Mouse (Mus musculus): ENCODE measurements around the gene Thyn1. TPM values are rescaled to one million over a fixed set of nuclear protein-coding genes. Genes with fewer than 3 reads are reported as not detected.

The Thyn1 gene
- polyA plus RNA-seq (2014; fragmentation: Nextera tagmentation; extraction: Ambion mirVana) = 173 and 174 TPM in 2 replicates

DNA sequence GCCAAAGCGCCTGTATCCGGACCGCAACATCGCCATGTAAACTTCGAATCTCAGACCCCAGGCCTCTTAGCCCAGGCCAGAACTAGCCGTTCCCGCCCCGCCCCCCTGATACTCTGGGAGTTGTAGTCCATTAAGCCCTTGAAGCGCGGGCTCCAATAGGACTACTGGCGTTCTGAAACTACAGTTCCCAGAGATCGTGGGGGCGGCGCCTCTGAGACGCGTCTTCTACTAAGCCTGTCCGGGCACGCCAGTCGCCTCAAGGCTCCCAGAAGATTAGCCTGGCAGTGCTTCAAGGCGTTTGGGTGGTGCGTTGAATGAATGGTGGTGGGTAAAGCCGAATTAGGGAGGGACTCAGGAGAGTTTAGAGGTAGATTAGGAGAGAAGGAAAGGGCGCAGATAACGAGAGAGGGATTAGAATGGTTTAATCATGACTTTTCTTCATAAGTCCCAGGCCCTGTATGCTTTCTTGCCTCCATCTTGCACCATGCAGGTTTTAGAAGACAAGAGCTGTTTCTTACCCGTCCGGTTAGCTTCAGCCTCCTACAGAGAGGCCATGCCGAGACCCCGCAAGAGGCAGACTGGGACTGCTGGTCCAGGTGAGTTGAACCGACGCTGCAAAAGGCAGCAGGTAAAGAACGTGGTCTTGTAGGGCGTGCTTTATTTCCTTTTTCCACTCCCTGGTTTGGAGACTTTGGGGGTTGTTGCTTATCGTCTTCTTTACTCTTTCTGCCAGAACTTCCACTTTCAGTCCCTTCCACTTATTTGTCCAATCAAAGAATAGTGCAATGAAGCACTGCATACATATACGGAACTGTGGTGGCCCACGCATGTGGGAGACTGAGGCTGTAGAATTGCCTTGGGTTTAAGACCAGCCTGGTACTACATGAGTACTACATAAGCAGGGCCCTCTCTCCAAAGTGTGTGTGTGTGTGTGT is at the start of gene Thyn1, which contains the start of gene Acad8:
TSS of gene Thyn1 (plus strand) at position 250 of the 935 bp plus-strand sequence.
TSS of gene Acad8 (minus strand) at position 106 of the 935 bp plus-strand sequence.
- Histone ChIP-seq H3K9ac (ENCODE audit: low read length) (peak within 1 kb of the TSS; percentile 86), H3K4me3 (ENCODE audit: low read depth, low read length) (peak within 1 kb of the TSS; percentile 70), H3K27me3 (ENCODE audit: control insufficient read depth, insufficient read depth, low read length) (no peaks in the 10 kb centered on the region), H3K4me2 (ENCODE audit: low read depth, severe bottlenecking) (peak within 1 kb of the TSS; percentile 62), H3K9me3 (ENCODE audit: control insufficient read depth, low read length) (no peaks in the 10 kb centered on the region), H3K36me3 (ENCODE audit: control insufficient read depth, insufficient read depth, low read length) (no peaks in the 10 kb centered on the region; the same call in 1 of the 2 replicates), H3K4me1 (ENCODE audit: control insufficient read depth, insufficient read depth, low read length) (peaks cover 6% of the 10 kb centered on the region), H3K27ac (replicated peaks; ENCODE audit: low read depth, low read length) (peak within 1 kb of the TSS; percentile 59; the same call in 1 of the 2 replicates)
- WGBS = under 1% methylated on average over 35 of the region's 35 CpGs
- DNase-seq (ENCODE audit: low spot score) (peak; percentile 96), ATAC-seq (ENCODE audit: insufficient number of reproducible peaks, low FRiP score, low TSS enrichment, low read depth) (peak; percentile 99)

DNA sequence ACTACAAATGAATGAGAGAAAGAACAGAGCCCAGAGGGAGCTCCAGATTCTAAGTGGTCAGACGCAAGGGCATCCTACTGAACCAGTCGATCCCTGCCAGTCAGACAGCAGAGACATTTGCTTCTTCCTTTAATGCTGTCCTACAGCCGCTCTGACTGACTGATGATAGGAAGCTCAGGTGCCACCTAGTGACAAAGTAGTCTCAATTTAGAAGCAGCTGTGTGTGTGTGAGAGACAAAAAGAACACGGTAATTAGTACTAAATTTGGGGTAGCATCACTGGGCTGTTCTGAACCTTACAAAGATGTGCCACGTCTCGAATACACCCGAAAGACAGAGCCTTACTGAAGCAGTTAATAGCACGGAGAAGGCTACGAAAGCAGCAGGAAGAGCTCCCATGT is 21.8 kb upstream of the Thyn1 start:
- H3K4me2 ChIP-seq (ENCODE audit: low read depth, severe bottlenecking) = no peak overlapping the region
- H3K4me3 ChIP-seq (ENCODE audit: low read depth, low read length) = no peak overlapping the region
- no peak for ATAC-seq (ENCODE audit: insufficient number of reproducible peaks, low FRiP score, low TSS enrichment, low read depth)
- H3K27ac ChIP-seq (replicated peaks; ENCODE audit: low read depth, low read length) = no peak overlapping the region
- H3K9ac ChIP-seq (ENCODE audit: low read length) = no peak overlapping the region
- DNase-seq (ENCODE audit: low spot score) = no peak
- H3K4me1 ChIP-seq (ENCODE audit: control insufficient read depth, insufficient read depth, low read length) = no peaks in the 10 kb centered on the region
- 0 out of 2 replicates have a peak, but pooled peaks cover 2% of the 10 kb centered on the region for H3K36me3 ChIP-seq (ENCODE audit: control insufficient read depth, insufficient read depth, low read length)
- no peaks in the 10 kb centered on the region for H3K9me3 ChIP-seq (ENCODE audit: control insufficient read depth, low read length)
- H3K27me3 ChIP-seq (ENCODE audit: control insufficient read depth, insufficient read depth, low read length) = no peaks in the 10 kb centered on the region
- 93% methylated on average over 9 of the region's 9 CpGs for WGBS

DNA sequence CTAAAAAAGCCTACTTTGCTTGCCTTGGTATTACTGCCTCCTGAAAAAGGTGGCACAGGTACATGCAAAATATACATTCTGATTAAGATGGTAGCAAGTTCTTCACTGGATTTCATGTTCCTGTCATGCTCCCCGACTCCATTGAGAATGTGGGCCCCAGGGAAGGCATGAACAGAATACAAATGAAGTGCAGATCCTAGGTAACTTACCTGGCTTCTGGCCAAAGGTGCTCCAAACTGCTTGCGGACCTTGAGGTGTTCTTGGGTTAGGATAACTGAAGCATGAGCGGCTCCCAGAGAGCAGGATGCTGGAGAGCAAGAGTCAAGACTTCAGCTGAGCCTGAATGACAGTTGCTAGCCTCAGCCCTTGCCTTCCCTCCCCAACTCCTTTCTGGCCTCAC is 20.7 kb upstream of the Thyn1 start:
- Histone ChIP-seq H3K4me1 (ENCODE audit: control insufficient read depth, insufficient read depth, low read length) (no peaks in the 10 kb centered on the region), H3K9me3 (ENCODE audit: control insufficient read depth, low read length) (no peaks in the 10 kb centered on the region), H3K36me3 (ENCODE audit: control insufficient read depth, insufficient read depth, low read length) (0 out of 2 replicates have a peak, but pooled peaks cover 2% of the 10 kb centered on the region), H3K27ac (replicated peaks; ENCODE audit: low read depth, low read length) (no peak overlapping the region), H3K27me3 (ENCODE audit: control insufficient read depth, insufficient read depth, low read length) (no peaks in the 10 kb centered on the region), H3K4me2 (ENCODE audit: low read depth, severe bottlenecking) (no peak overlapping the region), H3K4me3 (ENCODE audit: low read depth, low read length) (no peak overlapping the region), H3K9ac (ENCODE audit: low read length) (no peak overlapping the region)
- 91% methylated on average over 3 of the region's 3 CpGs for WGBS
- DNase-seq (ENCODE audit: low spot score) = no peak
- no peak for ATAC-seq (ENCODE audit: insufficient number of reproducible peaks, low FRiP score, low TSS enrichment, low read depth)

DNA sequence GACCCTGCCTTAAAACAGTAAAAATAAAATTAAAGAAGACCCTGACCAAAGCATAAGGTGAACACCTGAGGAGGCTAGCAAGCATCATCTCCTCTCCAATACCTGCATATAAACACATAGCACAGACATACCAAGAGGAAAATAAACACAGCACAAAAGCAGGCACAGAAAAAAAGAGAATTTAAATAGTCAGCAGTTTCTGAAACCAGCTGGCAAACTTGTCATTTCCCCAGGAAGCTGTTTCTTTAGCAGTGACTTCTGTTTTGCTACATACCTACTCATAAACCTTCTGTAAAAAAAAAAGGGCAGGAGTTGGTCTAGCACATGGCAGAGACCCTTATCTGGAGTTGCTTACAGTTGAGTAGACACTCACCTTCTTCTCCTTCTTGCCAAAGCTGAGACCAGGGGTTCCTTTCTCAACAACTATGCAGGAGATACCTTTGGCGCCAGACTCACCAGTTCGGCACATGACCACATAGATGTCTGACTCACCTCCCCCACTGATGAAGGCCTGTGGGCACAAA is 14.4 kb upstream of the Thyn1 start:
- H3K4me1 ChIP-seq (ENCODE audit: control insufficient read depth, insufficient read depth, low read length) = no peaks in the 10 kb centered on the region
- WGBS = 82% methylated on average over 2 of the region's 2 CpGs
- DNase-seq (ENCODE audit: low spot score) (no peak), ATAC-seq (ENCODE audit: insufficient number of reproducible peaks, low FRiP score, low TSS enrichment, low read depth) (no peak)
- H3K4me2 ChIP-seq (ENCODE audit: low read depth, severe bottlenecking) = no peak overlapping the region
- no peak overlapping the region for H3K9ac ChIP-seq (ENCODE audit: low read length)
- no peak overlapping the region for H3K27ac ChIP-seq (replicated peaks; ENCODE audit: low read depth, low read length)
- no peak overlapping the region for H3K4me3 ChIP-seq (ENCODE audit: low read depth, low read length)
- peaks cover 7% of the 10 kb centered on the region; the same call in 1 of the 2 replicates for H3K36me3 ChIP-seq (ENCODE audit: control insufficient read depth, insufficient read depth, low read length)
- no peaks in the 10 kb centered on the region for H3K27me3 ChIP-seq (ENCODE audit: control insufficient read depth, insufficient read depth, low read length)
- no peaks in the 10 kb centered on the region for H3K9me3 ChIP-seq (ENCODE audit: control insufficient read depth, low read length)

DNA sequence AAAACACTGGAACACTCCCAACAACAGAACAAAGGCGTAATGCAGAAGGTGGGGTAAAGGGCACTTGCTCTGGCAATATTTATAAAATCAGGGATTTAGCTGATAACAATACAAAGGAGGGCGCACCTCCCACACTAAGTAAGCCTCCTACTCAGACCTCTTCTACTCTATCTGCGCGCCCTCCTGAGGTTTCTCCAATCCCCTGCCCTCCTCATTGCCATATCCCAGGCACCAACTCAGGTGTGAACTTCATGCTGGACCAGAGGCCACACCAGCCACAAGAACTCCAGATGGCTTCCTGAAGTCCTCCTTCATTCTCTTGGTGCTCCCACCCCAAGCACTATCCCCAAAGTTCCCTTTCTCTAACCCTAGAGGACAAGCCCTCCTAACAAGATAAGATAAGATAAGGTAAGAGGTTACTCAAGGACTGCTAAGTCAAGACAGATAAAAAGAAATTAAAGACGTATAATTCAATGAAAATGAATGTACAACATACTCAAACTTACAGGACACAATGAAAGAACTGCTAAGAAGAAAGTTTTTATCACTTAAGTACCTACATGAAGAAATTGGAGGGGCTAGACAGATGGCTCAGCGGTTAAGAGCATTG is 13.7 kb upstream of the Thyn1 start:
- Histone ChIP-seq H3K4me1 (ENCODE audit: control insufficient read depth, insufficient read depth, low read length) (no peaks in the 10 kb centered on the region), H3K4me2 (ENCODE audit: low read depth, severe bottlenecking) (no peak overlapping the region), H3K9me3 (ENCODE audit: control insufficient read depth, low read length) (no peaks in the 10 kb centered on the region), H3K4me3 (ENCODE audit: low read depth, low read length) (no peak overlapping the region), H3K36me3 (ENCODE audit: control insufficient read depth, insufficient read depth, low read length) (peaks cover 7% of the 10 kb centered on the region; the same call in 1 of the 2 replicates), H3K27me3 (ENCODE audit: control insufficient read depth, insufficient read depth, low read length) (no peaks in the 10 kb centered on the region), H3K27ac (replicated peaks; ENCODE audit: low read depth, low read length) (no peak overlapping the region), H3K9ac (ENCODE audit: low read length) (no peak overlapping the region)
- no peak for DNase-seq (ENCODE audit: low spot score)
- ATAC-seq (ENCODE audit: insufficient number of reproducible peaks, low FRiP score, low TSS enrichment, low read depth) = no peak
- WGBS = 92% methylated on average over 6 of the region's 6 CpGs

DNA sequence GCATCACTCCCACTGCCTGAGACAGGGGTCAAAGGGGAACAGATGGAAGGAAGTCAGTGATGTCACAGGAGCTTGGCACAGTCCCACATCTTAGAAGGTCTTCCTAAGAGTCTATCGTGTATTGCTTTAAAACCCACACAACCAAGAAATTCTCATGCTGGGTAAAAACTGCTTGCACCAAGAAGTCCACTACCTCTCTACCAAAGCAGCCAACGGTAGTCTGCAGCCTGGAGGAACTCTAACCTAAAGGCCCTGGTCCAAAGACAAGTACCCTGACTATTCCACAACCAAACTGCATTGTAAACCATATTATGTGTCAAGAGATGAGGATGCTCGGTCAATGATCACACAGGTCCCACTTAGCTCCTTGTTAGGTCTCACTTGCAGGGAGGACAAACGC is 9.3 kb upstream of the Thyn1 start:
- Histone ChIP-seq H3K4me2 (ENCODE audit: low read depth, severe bottlenecking) (no peak overlapping the region), H3K4me3 (ENCODE audit: low read depth, low read length) (no peak overlapping the region), H3K4me1 (ENCODE audit: control insufficient read depth, insufficient read depth, low read length) (no peaks in the 10 kb centered on the region), H3K36me3 (ENCODE audit: control insufficient read depth, insufficient read depth, low read length) (peaks cover 7% of the 10 kb centered on the region; the same call in 1 of the 2 replicates), H3K9me3 (ENCODE audit: control insufficient read depth, low read length) (no peaks in the 10 kb centered on the region), H3K9ac (ENCODE audit: low read length) (no peak overlapping the region), H3K27ac (replicated peaks; ENCODE audit: low read depth, low read length) (no peak overlapping the region), H3K27me3 (ENCODE audit: control insufficient read depth, insufficient read depth, low read length) (no peaks in the 10 kb centered on the region)
- WGBS = 94% methylated on average over 4 of the region's 4 CpGs
- DNase-seq (ENCODE audit: low spot score) = no peak
- ATAC-seq (ENCODE audit: insufficient number of reproducible peaks, low FRiP score, low TSS enrichment, low read depth) = no peak

DNA sequence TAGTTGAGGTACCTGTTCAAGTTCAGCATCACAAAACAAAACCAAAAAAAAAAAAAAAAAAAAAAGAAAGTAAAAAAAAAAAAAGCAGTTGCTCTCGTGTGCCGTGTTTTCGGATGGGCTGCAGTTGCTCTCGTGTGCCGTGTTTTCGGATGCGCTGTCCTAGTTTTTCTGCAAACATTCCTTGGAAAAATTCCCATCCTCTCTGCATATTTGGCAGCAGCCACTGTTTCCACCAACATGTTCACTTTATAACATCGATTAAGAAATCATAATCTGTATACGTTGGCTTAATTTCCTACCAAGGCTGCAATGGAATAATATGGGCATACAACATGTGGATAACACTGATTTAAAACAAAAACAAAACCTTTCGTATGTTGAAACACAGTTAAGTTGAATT is 6.4 kb upstream of the Thyn1 start:
- Histone ChIP-seq H3K4me3 (ENCODE audit: low read depth, low read length) (no peak overlapping the region), H3K36me3 (ENCODE audit: control insufficient read depth, insufficient read depth, low read length) (0 out of 2 replicates have a peak, but pooled peaks cover 2% of the 10 kb centered on the region), H3K4me2 (ENCODE audit: low read depth, severe bottlenecking) (no peak overlapping the region), H3K9ac (ENCODE audit: low read length) (no peak overlapping the region), H3K4me1 (ENCODE audit: control insufficient read depth, insufficient read depth, low read length) (no peaks in the 10 kb centered on the region), H3K27ac (replicated peaks; ENCODE audit: low read depth, low read length) (no peak overlapping the region), H3K9me3 (ENCODE audit: control insufficient read depth, low read length) (no peaks in the 10 kb centered on the region), H3K27me3 (ENCODE audit: control insufficient read depth, insufficient read depth, low read length) (no peaks in the 10 kb centered on the region)
- DNase-seq (ENCODE audit: low spot score) (no peak), ATAC-seq (ENCODE audit: insufficient number of reproducible peaks, low FRiP score, low TSS enrichment, low read depth) (no peak)
- WGBS = 98% methylated on average over 10 of the region's 10 CpGs

DNA sequence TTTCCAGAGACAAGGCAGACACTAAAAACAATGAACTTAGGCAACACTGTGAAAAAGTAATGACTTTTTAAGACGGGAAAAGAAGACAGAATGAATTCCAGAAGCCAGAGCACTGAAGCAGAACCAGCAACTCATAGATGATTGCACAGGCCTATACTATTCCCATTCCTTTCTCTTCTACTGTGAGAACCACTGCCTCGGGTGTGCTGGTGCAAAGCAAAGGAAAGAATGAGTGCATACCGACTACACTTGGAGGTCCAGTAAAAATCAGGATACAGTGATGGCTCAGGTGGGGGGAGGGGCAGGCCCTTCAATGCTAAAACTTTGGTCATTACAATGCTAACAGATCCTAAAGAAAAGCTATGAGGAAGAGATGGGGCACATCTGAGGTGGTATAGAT is 5.6 kb upstream of the Thyn1 start:
- Histone ChIP-seq H3K36me3 (ENCODE audit: control insufficient read depth, insufficient read depth, low read length) (0 out of 2 replicates have a peak, but pooled peaks cover 2% of the 10 kb centered on the region), H3K4me3 (ENCODE audit: low read depth, low read length) (no peak overlapping the region), H3K4me2 (ENCODE audit: low read depth, severe bottlenecking) (no peak overlapping the region), H3K4me1 (ENCODE audit: control insufficient read depth, insufficient read depth, low read length) (no peaks in the 10 kb centered on the region), H3K9ac (ENCODE audit: low read length) (no peak overlapping the region), H3K27ac (replicated peaks; ENCODE audit: low read depth, low read length) (no peak overlapping the region), H3K9me3 (ENCODE audit: control insufficient read depth, low read length) (no peaks in the 10 kb centered on the region), H3K27me3 (ENCODE audit: control insufficient read depth, insufficient read depth, low read length) (no peaks in the 10 kb centered on the region)
- WGBS = 82% methylated on average over 3 of the region's 3 CpGs
- no peak for DNase-seq (ENCODE audit: low spot score)
- ATAC-seq (ENCODE audit: insufficient number of reproducible peaks, low FRiP score, low TSS enrichment, low read depth) = no peak

All from limb, embryonic 11.5 days (tissue).